Mouse (Mus musculus) naive thymus-derived CD4-positive, alpha-beta T cell, adult 5 months (primary cell): ENCODE measurements around the gene Padi1. TPM values are rescaled to one million over a fixed set of nuclear protein-coding genes. Genes with fewer than 3 reads are reported as not detected.

Experiments used
- polyA plus RNA-seq: library from polyadenylated mRNA; unstranded; fragments of 100-300 nt; shearing (Covaris generic); gene quantifications from one replicate; pipeline ENCODE4 v1.2.1, GENCODE M21; 2017

Gene Padi1
- polyA plus RNA-seq: 0.34 TPM

GRCm38 (mm10) chr4:140845666-140846065 is at the start of gene Padi1:
TSS of gene Padi1 (minus strand) at chr4:140845778.

DNA sequence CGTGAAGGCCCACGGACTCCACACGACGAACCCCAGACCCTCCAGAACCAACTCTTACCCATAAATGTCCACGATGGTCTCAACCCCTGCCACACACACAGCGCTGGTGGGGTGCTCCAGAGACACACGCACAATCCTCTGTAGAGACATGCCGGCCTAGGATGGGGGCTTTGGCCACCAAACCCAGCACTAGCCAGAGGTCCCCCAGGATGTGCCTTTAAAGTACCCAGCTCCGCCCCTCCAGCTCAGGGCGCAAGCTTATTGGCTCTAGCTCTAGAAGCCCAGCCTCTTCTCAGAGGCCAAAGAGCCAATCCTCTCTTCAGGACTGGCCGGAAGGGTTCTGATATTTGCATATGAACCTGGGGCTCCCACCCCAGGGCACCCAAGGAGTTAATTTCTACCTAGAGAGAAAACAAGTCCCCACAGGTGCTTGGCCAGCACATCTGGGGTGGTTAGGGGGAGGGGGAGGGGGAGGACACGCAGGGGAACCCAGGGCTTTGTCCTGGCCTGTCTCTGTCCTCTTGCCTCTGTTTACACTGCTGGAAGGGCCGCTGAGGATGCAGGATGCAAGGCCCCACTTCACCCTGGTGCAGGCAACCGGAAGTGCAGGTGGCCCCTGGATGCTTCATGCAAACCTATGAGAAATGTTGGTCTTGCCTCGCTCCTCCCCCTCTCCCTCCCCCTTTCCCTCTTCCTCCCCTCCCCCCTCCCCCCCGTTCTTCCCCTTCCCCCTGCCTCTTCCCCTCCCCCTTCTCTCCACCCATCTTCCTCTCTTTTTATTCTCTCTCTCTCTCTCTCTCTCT is 34.9 kb downstream of the Padi1 start, which contains the start of gene Padi3:
TSS of gene Padi3 (minus strand) at position 191 of the 803 bp plus-strand sequence.

DNA sequence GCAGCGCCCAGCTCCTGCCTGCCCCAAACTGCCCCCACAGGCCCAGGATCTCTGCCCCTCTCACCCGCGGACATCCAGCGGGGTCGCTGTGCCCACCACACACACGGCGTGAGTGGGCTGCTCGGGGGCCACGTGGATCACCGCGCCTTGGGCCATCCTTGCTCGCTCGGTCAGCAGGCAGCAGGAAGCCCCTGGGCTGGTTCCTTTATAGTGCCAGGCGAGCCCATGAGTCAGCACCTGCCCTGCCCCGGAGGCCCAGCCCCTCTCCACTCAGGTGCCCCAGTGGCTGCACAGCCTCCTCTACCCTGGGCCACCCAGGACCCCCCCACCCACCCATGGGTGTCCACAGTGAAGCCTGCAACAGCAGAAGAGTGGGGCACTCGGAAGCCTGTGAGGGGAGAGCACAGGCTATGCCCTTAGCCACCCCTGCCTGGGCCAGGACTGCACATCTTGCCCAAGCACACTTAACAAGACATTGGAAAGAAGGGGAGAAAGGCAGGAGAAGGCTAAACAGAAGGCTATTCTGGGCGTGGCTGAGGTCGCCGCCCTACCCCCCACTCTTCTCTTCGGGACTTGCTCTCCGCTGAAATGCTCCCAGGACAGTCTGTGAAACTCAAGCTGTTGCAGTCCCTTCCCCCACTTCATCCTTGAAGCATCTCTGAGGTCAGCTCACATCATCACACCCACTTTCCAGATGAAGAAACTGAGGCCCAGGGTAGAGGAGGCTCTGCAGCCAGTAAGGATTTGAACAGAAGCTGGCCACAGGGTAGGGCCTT is 71.4 kb downstream of the Padi1 start, which contains the start of gene Padi4:
TSS of gene Padi4 (minus strand) at position 212 of the 776 bp plus-strand sequence.

Other genes starting within 250 kb of the Padi1 start
- gene Arhgef10l, start 179.8 kb downstream of the Padi1 start, polyA plus RNA-seq: not detected
- 134 TPM for gene Rcc2, start 145.2 kb downstream of the Padi1 start, polyA plus RNA-seq
- gene Padi6, start 103.1 kb downstream of the Padi1 start, polyA plus RNA-seq: not detected
- gene Padi4, start 71.5 kb downstream of the Padi1 start, polyA plus RNA-seq: 0.35 TPM
- gene Padi3, start 35.1 kb downstream of the Padi1 start, polyA plus RNA-seq: 0.49 TPM
- 19.7 TPM for gene Padi2, start 60.6 kb upstream of the Padi1 start, polyA plus RNA-seq
- gene Sdhb, start 115.4 kb upstream of the Padi1 start, polyA plus RNA-seq: 177 TPM
- gene Atp13a2, start 141.1 kb upstream of the Padi1 start, polyA plus RNA-seq: 33.3 TPM
- not detected for gene Mfap2, start 164.6 kb upstream of the Padi1 start, polyA plus RNA-seq
- 4.4 TPM for gene Crocc, start 214.8 kb upstream of the Padi1 start, polyA plus RNA-seq
- 150 TPM for gene Necap2, start 232.6 kb upstream of the Padi1 start, polyA plus RNA-seq
- 0.55 TPM for gene Spata21, start 242.6 kb upstream of the Padi1 start, polyA plus RNA-seq